Mouse (Mus musculus): ENCODE data around the gene Cdc7.
"Not testable (repeated sequence)": the region's sequence is repeated elsewhere in the genome, so short reads cannot be mapped to it uniquely, and the experiment has no call there.

Cdc7 gene

GRCm38 (mm10) chr5:106963584-106964512 is at the start of gene Cdc7:
Gene Cdc7 (plus strand): TSS chr5:106964322.
- peak; percentile 96 for DNase-seq

GRCm38 (mm10) chr5:106919315-106919714 is 44.8 kb upstream of the Cdc7 start:
- DNase-seq: no peak

GRCm38 (mm10) chr5:106925488-106926368 is 38.4 kb upstream of the Cdc7 start, which contains the start of gene Hfm1:
Gene Hfm1 (minus strand): TSS chr5:106926321.
- peak; percentile 76 for DNase-seq

- DNase-seq: no peak
Measured at GRCm38 (mm10) chr5:106926369-106926686, 37.8 kb upstream of the Cdc7 start.

- no peak for DNase-seq
Measured at GRCm38 (mm10) chr5:106927996-106928395, 36.1 kb upstream of the Cdc7 start.

GRCm38 (mm10) chr5:106946342-106946741 is 17.8 kb upstream of the Cdc7 start:
- DNase-seq: no peak

- no peak for DNase-seq
Measured at GRCm38 (mm10) chr5:106948683-106949082, 15.4 kb upstream of the Cdc7 start.

GRCm38 (mm10) chr5:106956467-106956866 is 7.7 kb upstream of the Cdc7 start:
- DNase-seq: no peak

- no peak for DNase-seq
Measured at GRCm38 (mm10) chr5:106959031-106959430, 5.1 kb upstream of the Cdc7 start.

GRCm38 (mm10) chr5:106960451-106960850 is 3.7 kb upstream of the Cdc7 start:
- no peak for DNase-seq

GRCm38 (mm10) chr5:106964513-106965014 is 442 bp downstream of the Cdc7 start:
- no peak for DNase-seq

GRCm38 (mm10) chr5:106966443-106966842 is 2.3 kb downstream of the Cdc7 start:
- DNase-seq: no peak

- no peak for DNase-seq
Measured at GRCm38 (mm10) chr5:106967578-106967977, 3.5 kb downstream of the Cdc7 start.

GRCm38 (mm10) chr5:106973883-106974282 is 9.8 kb downstream of the Cdc7 start:
- DNase-seq: no peak

- DNase-seq: no peak
Measured at GRCm38 (mm10) chr5:106979156-106979555, 15.0 kb downstream of the Cdc7 start.

- no peak for DNase-seq
Measured at GRCm38 (mm10) chr5:106982298-106982952, 18.3 kb downstream of the Cdc7 start.

GRCm38 (mm10) chr5:106984934-106985333 is 20.8 kb downstream of the Cdc7 start:
- DNase-seq: not testable (repeated sequence)

- DNase-seq: no peak
Measured at GRCm38 (mm10) chr5:106985594-106985993, 21.5 kb downstream of the Cdc7 start.

- DNase-seq: no peak
Measured at GRCm38 (mm10) chr5:106989181-106989580, 25.1 kb downstream of the Cdc7 start.

- DNase-seq: no peak
Measured at GRCm38 (mm10) chr5:106989786-106990185, 25.7 kb downstream of the Cdc7 start.

- DNase-seq: peak; percentile 39
Measured at GRCm38 (mm10) chr5:106990639-106991299, 26.6 kb downstream of the Cdc7 start.

GRCm38 (mm10) chr5:106991300-106991929 is 27.3 kb downstream of the Cdc7 start:
- DNase-seq: no peak

All from cerebellum, adult 8-10 months (tissue).